Mouse (Mus musculus) heart, embryonic 10.5 days (tissue): ENCODE results near the gene Ssbp3. TPM values are rescaled to one million over a fixed set of nuclear protein-coding genes. Genes with fewer than 3 reads are reported as not detected.

Source experiments
- DNase-seq: peaks from one replicate; pipeline ENCODE4 v3.0.0-alpha.2; 2017; ENCODE audit warnings: low spot score
- H3K27ac ChIP-seq: fragments of 300-500 bp; sonication (generic); 2 replicates; pipeline ENCODE4 v1.5.1; 2016; ENCODE audit warnings: mild to moderate bottlenecking
- H3K27me3 ChIP-seq: fragments of 300-500 bp; sonication (generic); 2 replicates; pipeline ENCODE4 v1.6.1; 2016; ENCODE audit warnings: mild to moderate bottlenecking; ENCODE audit not compliant: poor library complexity, insufficient read depth, severe bottlenecking
- H3K36me3 ChIP-seq: fragments of 300-500 bp; sonication (generic); 2 replicates; pipeline ENCODE4 v1.6.1; 2016; ENCODE audit warnings: mild to moderate bottlenecking, moderate library complexity
- H3K4me1 ChIP-seq: fragments of 300-500 bp; sonication (generic); 2 replicates; pipeline ENCODE4 v1.6.1; 2016; ENCODE audit warnings: mild to moderate bottlenecking
- H3K4me3 ChIP-seq: fragments of 300-500 bp; sonication (generic); 2 replicates; pipeline ENCODE4 v1.5.1; 2016; ENCODE audit warnings: mild to moderate bottlenecking, moderate library complexity
- H3K9me3 ChIP-seq: fragments of 300-500 bp; sonication (generic); 2 replicates; pipeline ENCODE4 v1.6.1; 2016; ENCODE audit warnings: mild to moderate bottlenecking, moderate library complexity
- WGBS: fragments of 180-500 bp; shearing (Covaris S2); methylation state at CpG from one replicate; pipeline ENCODE4 v1.1.7; 2016; 5-methylcytosine and 5-hydroxymethylcytosine counted together
- polyA plus RNA-seq: library from polyadenylated mRNA; unstranded; fragments of >200 nt; fragmentation: Nextera tagmentation; extraction: Ambion mirVana; gene quantifications from 2 replicates; pipeline ENCODE4 v1.2.1, GENCODE M21; 2016

The Ssbp3 gene
- polyA plus RNA-seq, 1 experiment from 2014 or later = 139 TPM

- Histone ChIP-seq H3K27ac (peak overlapping the region; percentile 52; the same call in 1 of the 2 replicates), H3K36me3 (no peaks in the 10 kb centered on the region), H3K4me3 (no peak overlapping the region), H3K27me3 (no peaks in the 10 kb centered on the region), H3K4me1 (peaks cover 64% of the 10 kb centered on the region), H3K9me3 (no peaks in the 10 kb centered on the region)
- no peak for DNase-seq
- WGBS = 79% methylated on average over 6 of the region's 6 CpGs
Observed at GRCm38 (mm10) chr4:106988886-106989225, 78.4 kb downstream of the Ssbp3 start.

- peak overlapping the region; percentile 52; the same call in 1 of the 2 replicates for H3K27ac ChIP-seq
- no peaks in the 10 kb centered on the region for H3K9me3 ChIP-seq
- no peak overlapping the region for H3K4me3 ChIP-seq
- WGBS = 66% methylated on average over 10 of the region's 10 CpGs
- no peak for DNase-seq
- H3K4me1 ChIP-seq = peaks cover 63% of the 10 kb centered on the region
- no peaks in the 10 kb centered on the region for H3K36me3 ChIP-seq
- H3K27me3 ChIP-seq = no peaks in the 10 kb centered on the region
Observed at GRCm38 (mm10) chr4:106989226-106989983, 78.9 kb downstream of the Ssbp3 start.

GRCm38 (mm10) chr4:106993053-106993452, 82.6 kb downstream of the Ssbp3 start:
- Histone ChIP-seq H3K27ac (no peak overlapping the region), H3K36me3 (no peaks in the 10 kb centered on the region), H3K4me1 (peaks cover 61% of the 10 kb centered on the region), H3K9me3 (no peaks in the 10 kb centered on the region), H3K27me3 (no peaks in the 10 kb centered on the region), H3K4me3 (no peak overlapping the region)
- DNase-seq = no peak
- 93% methylated on average over 5 of the region's 5 CpGs for WGBS

GRCm38 (mm10) chr4:106994252-106994651, 83.8 kb downstream of the Ssbp3 start:
- no peak for DNase-seq
- no peak overlapping the region for H3K27ac ChIP-seq
- no peaks in the 10 kb centered on the region for H3K9me3 ChIP-seq
- peaks cover 55% of the 10 kb centered on the region for H3K4me1 ChIP-seq
- 79% methylated on average over 5 of the region's 5 CpGs for WGBS
- H3K36me3 ChIP-seq = peaks cover 4% of the 10 kb centered on the region; the same call in 1 of the 2 replicates
- H3K4me3 ChIP-seq = no peak overlapping the region
- H3K27me3 ChIP-seq = no peaks in the 10 kb centered on the region

- Histone ChIP-seq H3K9me3 (no peaks in the 10 kb centered on the region), H3K27me3 (no peaks in the 10 kb centered on the region), H3K4me1 (peaks cover 61% of the 10 kb centered on the region), H3K36me3 (peaks cover 4% of the 10 kb centered on the region; the same call in 1 of the 2 replicates), H3K4me3 (no peak overlapping the region), H3K27ac (no peak overlapping the region)
- 87% methylated on average over 6 of the region's 6 CpGs for WGBS
- DNase-seq = no peak
Observed at GRCm38 (mm10) chr4:106995069-106995468, 84.6 kb downstream of the Ssbp3 start.

- no peaks in the 10 kb centered on the region for H3K9me3 ChIP-seq
- H3K27ac ChIP-seq = no peak overlapping the region
- H3K36me3 ChIP-seq = peaks cover 4% of the 10 kb centered on the region; the same call in 1 of the 2 replicates
- H3K4me3 ChIP-seq = no peak overlapping the region
- DNase-seq = no peak
- H3K4me1 ChIP-seq = peaks cover 65% of the 10 kb centered on the region
- no peaks in the 10 kb centered on the region for H3K27me3 ChIP-seq
- 58% methylated on average over 5 of the region's 5 CpGs for WGBS
Observed at GRCm38 (mm10) chr4:106995513-106995912, 85.0 kb downstream of the Ssbp3 start.

- no peak for DNase-seq
- Histone ChIP-seq H3K4me3 (no peak overlapping the region), H3K27me3 (no peaks in the 10 kb centered on the region), H3K9me3 (no peaks in the 10 kb centered on the region), H3K4me1 (peaks cover 74% of the 10 kb centered on the region), H3K36me3 (peaks cover 4% of the 10 kb centered on the region; the same call in 1 of the 2 replicates), H3K27ac (no peak overlapping the region)
- WGBS = 53% methylated on average over 13 of the region's 13 CpGs
Observed at GRCm38 (mm10) chr4:106996305-106997076, 86.0 kb downstream of the Ssbp3 start.

GRCm38 (mm10) chr4:107001259-107001810, 90.8 kb downstream of the Ssbp3 start:
- Histone ChIP-seq H3K4me1 (peaks cover 84% of the 10 kb centered on the region), H3K27ac (peak overlapping the region; percentile 49; the same call in 1 of the 2 replicates), H3K27me3 (no peaks in the 10 kb centered on the region), H3K36me3 (peaks cover 7% of the 10 kb centered on the region; the same call in 1 of the 2 replicates), H3K9me3 (no peaks in the 10 kb centered on the region), H3K4me3 (no peak overlapping the region)
- WGBS = 44% methylated on average over 5 of the region's 5 CpGs
- no peak for DNase-seq

GRCm38 (mm10) chr4:107001916-107002488, 91.5 kb downstream of the Ssbp3 start:
- DNase-seq = no peak
- Histone ChIP-seq H3K36me3 (peaks cover 12% of the 10 kb centered on the region), H3K27ac (no peak overlapping the region), H3K9me3 (no peaks in the 10 kb centered on the region), H3K4me3 (no peak overlapping the region), H3K4me1 (peaks cover 82% of the 10 kb centered on the region), H3K27me3 (no peaks in the 10 kb centered on the region)
- WGBS = 82% methylated on average over 14 of the region's 14 CpGs

GRCm38 (mm10) chr4:107002517-107003165, 92.1 kb downstream of the Ssbp3 start:
- H3K27me3 ChIP-seq = no peaks in the 10 kb centered on the region
- H3K4me3 ChIP-seq = no peak overlapping the region
- no peak for DNase-seq
- peaks cover 12% of the 10 kb centered on the region for H3K36me3 ChIP-seq
- peaks cover 81% of the 10 kb centered on the region for H3K4me1 ChIP-seq
- no peak overlapping the region for H3K27ac ChIP-seq
- WGBS = 76% methylated on average over 11 of the region's 11 CpGs
- no peaks in the 10 kb centered on the region for H3K9me3 ChIP-seq

GRCm38 (mm10) chr4:107003199-107003598, 92.7 kb downstream of the Ssbp3 start:
- WGBS = 64% methylated on average over 2 of the region's 2 CpGs
- H3K36me3 ChIP-seq = peaks cover 12% of the 10 kb centered on the region
- no peaks in the 10 kb centered on the region for H3K9me3 ChIP-seq
- peaks cover 79% of the 10 kb centered on the region for H3K4me1 ChIP-seq
- no peak for DNase-seq
- H3K4me3 ChIP-seq = no peak overlapping the region
- H3K27ac ChIP-seq = no peak overlapping the region
- H3K27me3 ChIP-seq = no peaks in the 10 kb centered on the region

- peaks cover 12% of the 10 kb centered on the region for H3K36me3 ChIP-seq
- no peak overlapping the region for H3K27ac ChIP-seq
- no peak overlapping the region for H3K4me3 ChIP-seq
- H3K9me3 ChIP-seq = no peaks in the 10 kb centered on the region
- DNase-seq = no peak
- 84% methylated on average over 3 of the region's 3 CpGs for WGBS
- H3K4me1 ChIP-seq = peaks cover 84% of the 10 kb centered on the region
- H3K27me3 ChIP-seq = no peaks in the 10 kb centered on the region
Observed at GRCm38 (mm10) chr4:107003786-107004185, 93.3 kb downstream of the Ssbp3 start.
